Mouse (Mus musculus) lung, embryonic 16.5 days (tissue): ENCODE measurements around the gene Slc44a4. TPM values are rescaled to one million over a fixed set of nuclear protein-coding genes. Genes with fewer than 3 reads are reported as not detected.

Experiments
- ATAC-seq: fragments of 200-750 bp; cut with Nextera tagmentation; 2 replicates; pipeline ENCODE4 v1.8.0; 2017; ENCODE audit warnings: low read depth, mild to moderate bottlenecking, moderate library complexity
- H3K27ac ChIP-seq: fragments of 300-500 bp; sonication (generic); 2 replicates; pipeline ENCODE4 v1.5.1; 2014; ENCODE audit warnings: mild to moderate bottlenecking, control low read depth, low read length
- H3K27me3 ChIP-seq: fragments of 300-500 bp; sonication (generic); 2 replicates; pipeline ENCODE4 v1.6.1; 2014; ENCODE audit warnings: low read depth, low read length, mixed read lengths; ENCODE audit not compliant: control insufficient read depth, insufficient read depth
- H3K36me3 ChIP-seq: fragments of 300-500 bp; sonication (generic); 2 replicates; pipeline ENCODE4 v1.6.1; 2014; ENCODE audit warnings: low read length; ENCODE audit not compliant: control insufficient read depth, insufficient read depth
- H3K4me1 ChIP-seq: fragments of 300-500 bp; sonication (generic); replicated peaks from 2 replicates; pipeline ENCODE4 v1.6.1; 2014; ENCODE audit warnings: low read length, mixed read lengths; ENCODE audit not compliant: control insufficient read depth, insufficient read depth
- H3K4me2 ChIP-seq: fragments of 300-500 bp; sonication (generic); 2 replicates; pipeline ENCODE4 v1.6.1; 2014; ENCODE audit warnings: low read depth, low read length, control low read depth
- H3K4me3 ChIP-seq: fragments of 300-500 bp; sonication (generic); 2 replicates; pipeline ENCODE4 v1.5.1; 2014; ENCODE audit warnings: mild to moderate bottlenecking, low read length, control low read depth
- H3K9ac ChIP-seq: fragments of 300-500 bp; sonication (generic); 2 replicates; pipeline ENCODE4 v1.6.1; 2014; ENCODE audit warnings: low read length, control low read depth
- H3K9me3 ChIP-seq: fragments of 300-500 bp; sonication (generic); 2 replicates; pipeline ENCODE4 v1.6.1; 2016; ENCODE audit warnings: low read length; ENCODE audit not compliant: control insufficient read depth
- WGBS: fragments of 180-500 bp; shearing (Covaris S2); extraction: QIAGEN DNeasy Blood & Tissue Kit; methylation state at CpG from one replicate; pipeline ENCODE4 v1.1.7; 2014; 5-methylcytosine and 5-hydroxymethylcytosine counted together
- polyA plus RNA-seq: library from polyadenylated mRNA; unstranded; fragments of >200 nt; fragmentation: Nextera tagmentation; extraction: Ambion mirVana; gene quantifications from 2 replicates; pipeline ENCODE4 v1.2.1, GENCODE M21; 2015

The Slc44a4 gene
- polyA plus RNA-seq = 1.5 and 1.9 TPM in 2 replicates

GRCm38 (mm10) chr17:34913930-34914665, at the start of gene Slc44a4:
Gene Slc44a4, plus strand, starts transcription at chr17:34914466.
- Histone ChIP-seq H3K4me2 (peak within 1 kb of the TSS; percentile 9; the same call in 1 of the 2 replicates), H3K27me3 (no peaks in the 10 kb centered on the region), H3K27ac (no peak within 1 kb of the TSS), H3K36me3 (peaks cover 42% of the 10 kb centered on the region), H3K4me3 (no peak within 1 kb of the TSS), H3K4me1 (peaks cover 8% of the 10 kb centered on the region), H3K9me3 (no peaks in the 10 kb centered on the region), H3K9ac (no peak within 1 kb of the TSS; the same call in 1 of the 2 replicates)
- peak; percentile 25; the same call in 1 of the 2 replicates for ATAC-seq
- WGBS = 37% methylated on average over 18 of the region's 18 CpGs

- no peaks in the 10 kb centered on the region for H3K27me3 ChIP-seq
- 48% methylated on average over 7 of the region's 7 CpGs for WGBS
- no peak for ATAC-seq
Observed at GRCm38 (mm10) chr17:34865981-34866380, 48.3 kb upstream of the Slc44a4 start.

GRCm38 (mm10) chr17:34874321-34874720, 39.9 kb upstream of the Slc44a4 start:
- no peak for ATAC-seq
- Histone ChIP-seq H3K9me3 (no peaks in the 10 kb centered on the region), H3K27me3 (no peaks in the 10 kb centered on the region), H3K27ac (no peak overlapping the region), H3K4me3 (no peak overlapping the region), H3K9ac (no peak overlapping the region), H3K4me1 (no peaks in the 10 kb centered on the region), H3K4me2 (no peak overlapping the region), H3K36me3 (no peaks in the 10 kb centered on the region)
- 82% methylated on average over 6 of the region's 6 CpGs for WGBS

More at GRCm38 (mm10) chr17:34865981-34866380, 48.3 kb upstream of the Slc44a4 start:
- H3K36me3 ChIP-seq = no peaks in the 10 kb centered on the region
- no peak overlapping the region for H3K4me2 ChIP-seq
- H3K4me1 ChIP-seq = no peaks in the 10 kb centered on the region
- H3K9ac ChIP-seq = no peak overlapping the region
- H3K9me3 ChIP-seq = no peaks in the 10 kb centered on the region
- H3K4me3 ChIP-seq = no peak overlapping the region
- H3K27ac ChIP-seq = no peak overlapping the region

- no peak for ATAC-seq
- H3K9ac ChIP-seq = no peak within 1 kb of the TSS
- no peak within 1 kb of the TSS for H3K4me3 ChIP-seq
- 44% methylated on average over 11 of the region's 11 CpGs for WGBS
- H3K27me3 ChIP-seq = no peaks in the 10 kb centered on the region
- no peak within 1 kb of the TSS for H3K27ac ChIP-seq
- no peaks in the 10 kb centered on the region for H3K36me3 ChIP-seq
- no peaks in the 10 kb centered on the region for H3K4me1 ChIP-seq
- H3K4me2 ChIP-seq = no peak within 1 kb of the TSS
- no peaks in the 10 kb centered on the region for H3K9me3 ChIP-seq
Observed at GRCm38 (mm10) chr17:34879336-34879879, 34.9 kb upstream of the Slc44a4 start, which contains the start of gene Zbtb12. Gene Zbtb12, plus strand, starts transcription at chr17:34879483.

- Histone ChIP-seq H3K9me3 (no peaks in the 10 kb centered on the region), H3K27me3 (no peaks in the 10 kb centered on the region), H3K4me2 (no peak overlapping the region), H3K36me3 (no peaks in the 10 kb centered on the region), H3K9ac (no peak overlapping the region), H3K4me1 (no peaks in the 10 kb centered on the region), H3K4me3 (no peak overlapping the region), H3K27ac (no peak overlapping the region)
- no peak for ATAC-seq
Observed at GRCm38 (mm10) chr17:34881166-34881565, 33.1 kb upstream of the Slc44a4 start.

- H3K27ac ChIP-seq = no peak within 1 kb of the TSS
- H3K4me3 ChIP-seq = no peak within 1 kb of the TSS
- 12% methylated on average over 15 of the region's 15 CpGs for WGBS
- no peak for ATAC-seq
- H3K36me3 ChIP-seq = no peaks in the 10 kb centered on the region
- no peak within 1 kb of the TSS for H3K9ac ChIP-seq
- no peak within 1 kb of the TSS for H3K4me2 ChIP-seq
- H3K4me1 ChIP-seq = no peaks in the 10 kb centered on the region
- H3K9me3 ChIP-seq = no peaks in the 10 kb centered on the region
- no peaks in the 10 kb centered on the region for H3K27me3 ChIP-seq
Observed at GRCm38 (mm10) chr17:34881683-34882310, 32.5 kb upstream of the Slc44a4 start, which contains the start of gene Gm20547. Gene Gm20547, minus strand, starts transcription at chr17:34882042.

- H3K4me3 ChIP-seq = no peak overlapping the region
- H3K36me3 ChIP-seq = no peaks in the 10 kb centered on the region
- no peak for ATAC-seq
- no peak overlapping the region for H3K4me2 ChIP-seq
- no peaks in the 10 kb centered on the region for H3K27me3 ChIP-seq
- no peaks in the 10 kb centered on the region for H3K4me1 ChIP-seq
- no peak overlapping the region for H3K9ac ChIP-seq
- H3K27ac ChIP-seq = no peak overlapping the region
- WGBS = 73% methylated on average over 3 of the region's 3 CpGs
- H3K9me3 ChIP-seq = no peaks in the 10 kb centered on the region
Observed at GRCm38 (mm10) chr17:34883332-34883731, 30.9 kb upstream of the Slc44a4 start.

- Histone ChIP-seq H3K36me3 (no peaks in the 10 kb centered on the region), H3K4me3 (no peak overlapping the region), H3K27me3 (no peaks in the 10 kb centered on the region), H3K27ac (no peak overlapping the region), H3K4me1 (no peaks in the 10 kb centered on the region), H3K4me2 (no peak overlapping the region), H3K9ac (no peak overlapping the region), H3K9me3 (no peaks in the 10 kb centered on the region)
- 85% methylated on average over 6 of the region's 6 CpGs for WGBS
- ATAC-seq = no peak
Observed at GRCm38 (mm10) chr17:34884704-34885103, 29.6 kb upstream of the Slc44a4 start.

- Histone ChIP-seq H3K27me3 (no peaks in the 10 kb centered on the region), H3K9ac (no peak overlapping the region), H3K36me3 (no peaks in the 10 kb centered on the region), H3K9me3 (no peaks in the 10 kb centered on the region), H3K4me1 (no peaks in the 10 kb centered on the region), H3K27ac (no peak overlapping the region), H3K4me2 (no peak overlapping the region), H3K4me3 (no peak overlapping the region)
- ATAC-seq = no peak
- 70% methylated on average over 3 of the region's 3 CpGs for WGBS
Observed at GRCm38 (mm10) chr17:34885615-34886014, 28.7 kb upstream of the Slc44a4 start.
